Mouse (Mus musculus): Measurements from ENCODE around the gene Psmb3.

DNA sequence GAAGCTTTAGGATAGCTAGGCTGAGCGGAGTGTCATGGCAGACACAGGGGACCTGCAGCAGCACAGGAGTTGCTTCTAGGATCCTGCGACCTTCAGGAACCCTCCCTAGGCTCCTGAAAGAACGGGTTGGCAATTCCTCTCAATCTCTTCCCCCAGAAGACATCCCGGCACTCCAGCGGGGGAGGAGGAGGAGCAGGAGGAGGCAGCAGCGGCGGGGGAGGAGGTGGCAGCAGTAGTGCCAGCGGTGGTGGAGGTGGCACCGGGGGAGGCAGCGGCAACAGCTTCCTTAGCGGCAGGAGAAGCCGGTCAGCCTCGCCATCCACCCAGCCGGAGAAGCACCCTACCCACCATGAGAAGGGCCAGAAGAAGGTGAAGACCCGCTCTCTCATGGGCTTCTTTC, 33.9 kb upstream of the Psmb3 start:
- TF ChIP-seq CTCF (IDR thresholded peaks at IDR 0.05; ENCODE audit: extremely low read depth, insufficient read depth, insufficient read length, insufficient replicate concordance) (no peak), POLR2A (IDR thresholded peaks at IDR 0.05; ENCODE audit: low read depth, low read length) (no peak)
